Mouse (Mus musculus) midbrain, embryonic 11.5 days (tissue): Measurements from ENCODE around the gene Cd44. TPM values are rescaled to one million over a fixed set of nuclear protein-coding genes. Genes with fewer than 3 reads are reported as not detected.

Experiments used
- ATAC-seq: fragments of 200-750 bp; cut with Nextera tagmentation; 2 replicates; pipeline ENCODE4 v1.8.0; 2017; ENCODE audit warnings: moderate TSS enrichment, moderate library complexity; ENCODE audit not compliant: low FRiP score
- DNase-seq: peaks from one replicate; pipeline ENCODE4 v3.0.0; 2015; ENCODE audit warnings: low spot score; ENCODE audit errors: missing footprints
- H3K27ac ChIP-seq: fragments of 300-500 bp; sonication (generic); 2 replicates; pipeline ENCODE4 v1.5.1; 2014; ENCODE audit warnings: low read depth, low read length
- H3K27me3 ChIP-seq: fragments of 300-500 bp; sonication (generic); 2 replicates; pipeline ENCODE4 v1.6.1; 2014; ENCODE audit warnings: mild to moderate bottlenecking, low read length, moderate library complexity, mixed read lengths; ENCODE audit not compliant: control insufficient read depth, insufficient read depth
- H3K36me3 ChIP-seq: fragments of 300-500 bp; sonication (generic); 2 replicates; pipeline ENCODE4 v1.6.1; 2014; ENCODE audit warnings: mild to moderate bottlenecking, low read length, moderate library complexity, mixed read lengths; ENCODE audit not compliant: control insufficient read depth, insufficient read depth
- H3K4me1 ChIP-seq: fragments of 300-500 bp; sonication (generic); 2 replicates; pipeline ENCODE4 v1.6.1; 2014; ENCODE audit warnings: low read length; ENCODE audit not compliant: control insufficient read depth, insufficient read depth
- H3K4me2 ChIP-seq: fragments of 300-500 bp; sonication (generic); 2 replicates; pipeline ENCODE4 v1.6.1; 2014; ENCODE audit warnings: mild to moderate bottlenecking, moderate library complexity
- H3K4me3 ChIP-seq: fragments of 300-500 bp; sonication (generic); 2 replicates; pipeline ENCODE4 v1.5.1; 2014; ENCODE audit warnings: low read depth, low read length
- H3K9ac ChIP-seq: fragments of 300-500 bp; sonication (generic); 2 replicates; pipeline ENCODE4 v1.6.1; 2014; ENCODE audit warnings: low read length
- H3K9me3 ChIP-seq: fragments of 300-500 bp; sonication (generic); 2 replicates; pipeline ENCODE4 v1.6.1; 2016; ENCODE audit warnings: low read length; ENCODE audit not compliant: control insufficient read depth
- WGBS: fragments of 180-500 bp; shearing (Covaris S2); extraction: QIAGEN DNeasy Blood & Tissue Kit; methylation state at CpG from one replicate; pipeline ENCODE4 v1.1.7; 2014; 5-methylcytosine and 5-hydroxymethylcytosine counted together
- polyA plus RNA-seq: library from polyadenylated mRNA; unstranded; fragments of >200 nt; fragmentation: Nextera tagmentation; extraction: Ambion mirVana; gene quantifications from 2 replicates; pipeline ENCODE4 v1.2.1, GENCODE M21; 2014

The Cd44 gene
- polyA plus RNA-seq, 1 experiment from 2014 or later: 3.0 TPM

DNA sequence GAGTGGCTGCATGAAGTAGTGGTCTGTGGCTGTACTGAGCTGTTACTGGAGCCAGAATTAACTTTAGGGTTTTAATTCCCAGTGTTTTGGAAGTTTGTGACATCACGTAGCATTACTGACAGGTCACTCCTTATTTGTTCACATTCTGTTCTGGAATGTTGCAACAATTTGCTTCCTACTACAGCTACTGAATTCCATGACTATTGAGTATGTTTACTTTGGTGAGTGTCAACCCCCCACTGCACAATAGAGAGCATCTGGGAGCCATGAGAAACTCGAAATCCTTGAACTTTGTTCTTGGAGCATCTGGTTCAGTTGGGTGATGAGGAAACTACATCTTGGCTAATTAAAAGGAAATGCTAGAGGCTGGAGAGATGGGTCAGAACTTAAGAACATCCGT is 22.2 kb upstream of the Cd44 start:
- 74% methylated on average over 3 of the region's 3 CpGs for WGBS
- DNase-seq (no peak), ATAC-seq (no peak)
- H3K36me3 ChIP-seq: no peaks in the 10 kb centered on the region
- no peaks in the 10 kb centered on the region for H3K4me1 ChIP-seq
- no peaks in the 10 kb centered on the region for H3K27me3 ChIP-seq
- no peak overlapping the region for H3K9ac ChIP-seq
- H3K27ac ChIP-seq: no peak overlapping the region
- H3K4me2 ChIP-seq: no peak overlapping the region
- no peak overlapping the region for H3K4me3 ChIP-seq
- no peaks in the 10 kb centered on the region for H3K9me3 ChIP-seq

DNA sequence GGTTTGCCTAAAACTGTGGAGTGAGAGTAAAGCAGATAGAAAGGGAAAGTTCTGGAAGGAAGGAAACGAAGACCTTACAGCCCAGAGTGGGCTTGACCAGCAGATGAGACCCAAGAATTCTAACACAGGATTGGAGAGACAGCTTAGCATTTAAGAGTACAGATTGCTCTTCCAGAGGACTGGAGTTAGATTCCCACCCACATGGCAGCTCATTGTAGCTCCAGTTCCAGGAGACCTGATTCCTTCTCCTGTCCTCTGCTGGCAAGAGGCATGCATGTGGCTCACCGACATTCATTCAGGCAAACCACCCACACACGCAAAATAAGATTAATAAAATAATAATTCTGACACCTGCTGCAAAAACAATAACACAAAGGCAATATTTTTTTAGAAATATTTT is 20.6 kb upstream of the Cd44 start:
- H3K9me3 ChIP-seq: no peaks in the 10 kb centered on the region
- DNase-seq: peak; percentile 61
- H3K27ac ChIP-seq: no peak overlapping the region
- H3K4me3 ChIP-seq: no peak overlapping the region
- no peaks in the 10 kb centered on the region for H3K4me1 ChIP-seq
- H3K36me3 ChIP-seq: no peaks in the 10 kb centered on the region
- no peak overlapping the region for H3K9ac ChIP-seq
- ATAC-seq: no peak
- no peak overlapping the region for H3K4me2 ChIP-seq
- no peaks in the 10 kb centered on the region for H3K27me3 ChIP-seq
- 84% methylated on average over 3 of the region's 3 CpGs for WGBS

GRCm38 (mm10) chr2:102918301-102918700 is 16.8 kb upstream of the Cd44 start:
- Histone ChIP-seq H3K4me2 (no peak overlapping the region), H3K9me3 (no peaks in the 10 kb centered on the region), H3K9ac (no peak overlapping the region), H3K4me3 (no peak overlapping the region), H3K4me1 (no peaks in the 10 kb centered on the region), H3K36me3 (no peaks in the 10 kb centered on the region), H3K27ac (no peak overlapping the region), H3K27me3 (no peaks in the 10 kb centered on the region)
- 88% methylated on average over 1 of the region's 1 CpGs for WGBS
- peak; percentile 19 for DNase-seq
- ATAC-seq: no peak

- 65% methylated on average over 3 of the region's 3 CpGs for WGBS
- Histone ChIP-seq H3K4me3 (no peak overlapping the region), H3K9ac (no peak overlapping the region), H3K27ac (no peak overlapping the region), H3K27me3 (no peaks in the 10 kb centered on the region), H3K9me3 (no peaks in the 10 kb centered on the region), H3K4me1 (no peaks in the 10 kb centered on the region), H3K4me2 (no peak overlapping the region), H3K36me3 (no peaks in the 10 kb centered on the region)
- peak; percentile 76 for DNase-seq
- no peak for ATAC-seq
These were observed 15.1 kb upstream of the Cd44 start for GRCm38 (mm10) chr2:102916596-102916995.

- no peaks in the 10 kb centered on the region for H3K4me1 ChIP-seq
- no peak overlapping the region for H3K4me3 ChIP-seq
- H3K4me2 ChIP-seq: no peak overlapping the region
- 88% methylated on average over 5 of the region's 5 CpGs for WGBS
- H3K27me3 ChIP-seq: no peaks in the 10 kb centered on the region
- ATAC-seq: no peak
- H3K9ac ChIP-seq: no peak overlapping the region
- no peaks in the 10 kb centered on the region for H3K9me3 ChIP-seq
- no peaks in the 10 kb centered on the region for H3K36me3 ChIP-seq
- no peak overlapping the region for H3K27ac ChIP-seq
- no peak for DNase-seq
These were observed 13.2 kb upstream of the Cd44 start for GRCm38 (mm10) chr2:102914675-102915074.

DNA sequence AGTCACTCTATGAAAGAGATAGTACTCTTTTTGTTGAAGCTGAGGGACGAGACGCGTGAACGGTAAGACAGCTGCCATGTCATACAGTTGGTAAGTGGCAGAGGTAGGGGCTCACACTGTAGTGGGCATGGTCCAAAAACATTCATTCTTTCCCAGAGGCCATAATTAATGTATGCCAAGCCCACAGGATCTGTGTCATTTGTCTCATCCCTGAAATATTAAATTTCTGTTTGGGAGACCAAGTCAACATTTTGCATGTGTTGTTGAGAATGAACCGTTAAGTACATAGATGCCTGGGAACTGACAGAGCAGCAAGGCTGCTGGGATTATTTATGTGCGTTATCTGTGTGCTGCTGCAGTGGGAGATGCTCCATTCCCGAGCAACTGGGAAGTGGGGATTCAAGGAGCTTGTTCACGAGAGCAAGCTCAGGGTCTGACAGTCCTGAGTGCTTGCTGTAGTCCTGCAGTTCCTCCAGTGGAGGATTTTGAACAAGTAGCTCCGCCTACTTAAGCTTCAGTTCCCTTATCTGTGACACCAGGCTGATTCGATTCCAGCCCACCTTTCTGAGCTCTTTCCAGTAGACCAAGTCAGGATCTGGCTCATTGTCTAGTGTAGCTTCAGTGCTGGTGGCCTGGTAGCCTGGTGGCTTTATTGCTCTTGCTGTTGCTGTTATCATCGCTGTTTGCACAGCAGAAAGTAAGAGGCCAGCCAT is 12.5 kb upstream of the Cd44 start:
- no peaks in the 10 kb centered on the region for H3K27me3 ChIP-seq
- H3K9ac ChIP-seq: no peak overlapping the region
- no peaks in the 10 kb centered on the region for H3K4me1 ChIP-seq
- no peak overlapping the region for H3K4me3 ChIP-seq
- no peaks in the 10 kb centered on the region for H3K9me3 ChIP-seq
- no peaks in the 10 kb centered on the region for H3K36me3 ChIP-seq
- no peak for DNase-seq
- 81% methylated on average over 11 of the region's 11 CpGs for WGBS
- ATAC-seq: no peak
- no peak overlapping the region for H3K27ac ChIP-seq
- H3K4me2 ChIP-seq: no peak overlapping the region

DNA sequence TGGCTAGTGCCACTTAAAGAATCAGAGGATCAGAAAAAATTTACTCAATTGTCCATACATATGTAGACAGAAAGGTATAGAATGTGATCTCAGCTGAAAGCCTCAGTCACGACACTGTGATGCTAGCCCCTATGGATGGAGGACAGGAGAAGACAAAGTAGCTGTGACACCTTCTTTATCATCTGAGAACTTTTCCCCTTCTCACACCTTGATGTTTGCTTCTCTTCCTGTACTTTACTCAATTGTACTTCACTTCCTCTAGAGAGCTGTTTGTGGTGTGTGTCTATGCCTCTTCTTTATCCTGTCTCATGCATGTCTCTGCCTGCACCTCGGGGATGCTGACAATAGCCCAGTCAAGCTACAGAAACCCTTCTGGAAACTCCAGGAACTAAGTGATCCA is 11.5 kb upstream of the Cd44 start:
- Histone ChIP-seq H3K9ac (no peak overlapping the region), H3K4me3 (no peak overlapping the region), H3K27ac (no peak overlapping the region), H3K9me3 (no peaks in the 10 kb centered on the region), H3K4me1 (no peaks in the 10 kb centered on the region), H3K27me3 (no peaks in the 10 kb centered on the region), H3K4me2 (no peak overlapping the region), H3K36me3 (no peaks in the 10 kb centered on the region)
- ATAC-seq: no peak
- WGBS: 68% methylated on average over 2 of the region's 2 CpGs
- DNase-seq: no peak

DNA sequence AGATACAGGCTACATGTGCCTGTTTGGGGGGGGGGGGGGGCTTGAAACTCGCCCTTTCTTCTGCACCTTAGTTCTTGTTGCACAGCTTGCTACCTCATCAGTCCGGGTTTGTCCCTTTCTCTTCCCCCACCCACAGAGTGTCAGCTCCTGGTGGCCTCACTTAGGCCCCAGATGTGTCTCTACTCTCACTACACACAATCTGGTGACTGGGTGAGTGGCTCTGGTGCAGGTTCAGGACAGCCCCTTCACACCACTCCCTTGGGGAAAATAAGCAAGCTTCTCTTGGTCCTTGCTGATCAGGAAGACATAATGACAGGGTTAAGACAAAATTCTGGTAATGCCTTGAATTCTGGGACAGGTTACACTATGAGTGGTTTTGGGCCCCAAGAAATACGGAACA is 11.0 kb upstream of the Cd44 start:
- Histone ChIP-seq H3K4me2 (no peak overlapping the region), H3K4me1 (no peaks in the 10 kb centered on the region), H3K9me3 (no peaks in the 10 kb centered on the region), H3K4me3 (no peak overlapping the region), H3K27me3 (no peaks in the 10 kb centered on the region), H3K27ac (no peak overlapping the region), H3K36me3 (no peaks in the 10 kb centered on the region), H3K9ac (no peak overlapping the region)
- DNase-seq: no peak
- ATAC-seq: no peak
- WGBS: 55% methylated on average over 3 of the region's 3 CpGs

DNA sequence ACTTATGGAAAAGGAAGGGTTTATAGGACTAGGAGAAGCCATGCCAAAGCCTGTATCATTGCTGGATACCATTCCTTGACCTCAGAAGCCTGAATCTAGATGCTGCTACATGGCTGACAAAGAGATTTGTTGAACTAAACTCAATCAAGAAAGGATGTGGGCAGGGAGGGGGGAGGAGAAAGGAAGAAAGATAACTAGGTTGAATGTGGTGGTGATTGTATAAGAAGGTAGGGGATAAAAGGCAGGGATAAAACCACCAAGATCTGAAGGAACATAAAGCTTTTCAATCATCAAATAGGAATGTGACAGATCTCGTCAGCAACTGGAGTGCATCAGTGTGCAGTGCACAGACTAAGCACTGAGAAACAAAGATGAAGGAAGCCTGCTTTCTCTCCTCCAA is 7.9 kb upstream of the Cd44 start:
- 73% methylated on average over 1 of the region's 1 CpGs for WGBS
- Histone ChIP-seq H3K4me1 (no peaks in the 10 kb centered on the region), H3K9ac (no peak overlapping the region), H3K9me3 (no peaks in the 10 kb centered on the region), H3K36me3 (no peaks in the 10 kb centered on the region), H3K27me3 (no peaks in the 10 kb centered on the region), H3K4me3 (no peak overlapping the region), H3K4me2 (no peak overlapping the region), H3K27ac (no peak overlapping the region)
- ATAC-seq: no peak
- DNase-seq: no peak
